Mouse (Mus musculus) liver, adult 2 months (tissue): Measurements from ENCODE around the gene Vasn. TPM values are rescaled to one million over a fixed set of nuclear protein-coding genes. Genes with fewer than 3 reads are reported as not detected.

Experiments used
- DNase-seq: peaks from one replicate; pipeline ENCODE4 v3.0.0-alpha.2; 2011; ENCODE audit warnings: low read depth, low spot score; ENCODE audit errors: extremely low read depth
- H3K27ac ChIP-seq: fragments of 200-500 bp; replicated peaks from 2 replicates; pipeline ENCODE4 v1.5.1; 2012; ENCODE audit warnings: low read depth, mild to moderate bottlenecking, control low read depth, inconsistent platforms, low read length; ENCODE audit not compliant: insufficient read depth
- H3K27me3 ChIP-seq: fragments of 200-500 bp; 2 replicates; pipeline ENCODE4 v1.6.1; 2012; ENCODE audit warnings: mild to moderate bottlenecking, moderate library complexity, low read length, inconsistent platforms; ENCODE audit not compliant: control insufficient read depth, insufficient read depth
- H3K36me3 ChIP-seq: fragments of 200-500 bp; 2 replicates; pipeline ENCODE4 v1.6.1; 2012; ENCODE audit warnings: low read length, inconsistent platforms; ENCODE audit not compliant: control insufficient read depth, insufficient read depth
- H3K4me1 ChIP-seq: fragments of 200-500 bp; 2 replicates; pipeline ENCODE4 v1.6.1; 2011; ENCODE audit warnings: low read length; ENCODE audit not compliant: control insufficient read depth, insufficient read depth
- H3K4me3 ChIP-seq: fragments of 200-500 bp; 2 replicates; pipeline ENCODE4 v1.5.1; 2011; ENCODE audit warnings: low read depth, mild to moderate bottlenecking, control low read depth, low read length, moderate library complexity; ENCODE audit not compliant: insufficient read depth
- H3K79me2 ChIP-seq: fragments of 200-500 bp; 2 replicates; pipeline ENCODE4 v1.6.1; 2012; ENCODE audit warnings: inconsistent platforms, mild to moderate bottlenecking, low read length, moderate library complexity; ENCODE audit not compliant: control insufficient read depth, insufficient read depth
- H3K9ac ChIP-seq: fragments of 200-500 bp; 2 replicates; pipeline ENCODE4 v1.6.1; 2012; ENCODE audit warnings: low read depth, mild to moderate bottlenecking, control low read depth, inconsistent platforms, low read length
- CTCF ChIP-seq: fragments of 200-500 bp; IDR thresholded peaks from 2 replicates; pipeline ENCODE4 v1.5.1; 2011; ENCODE audit warnings: low read depth, low read length, control low read depth
- POLR2A ChIP-seq: fragments of 200-500 bp; IDR thresholded peaks from 2 replicates; pipeline ENCODE4 v1.6.1; 2011; ENCODE audit warnings: low read length, control low read depth; ENCODE audit not compliant: insufficient read depth; ENCODE audit errors: extremely low read depth
- WGBS: fragments of 180-500 bp; shearing (Covaris S2); methylation state at CpG from one replicate; pipeline ENCODE4 v1.1.7; 2018; 5-methylcytosine and 5-hydroxymethylcytosine counted together
- polyA plus RNA-seq: library from polyadenylated mRNA; depleted of rRNA; stranded (reverse); fragments of >200 nt; gene quantifications from 2 replicates; pipeline ENCODE4 v1.2.3, GENCODE M21; 2012
- total RNA-seq: library from RNA; depleted of rRNA; stranded (reverse); fragments of >200 nt; gene quantifications from 2 replicates; pipeline ENCODE4 v1.2.3, GENCODE M21; 2014

Gene Vasn
- total and polyA plus RNA-seq, 2 experiments: 4.0 to 18.0 TPM

DNA sequence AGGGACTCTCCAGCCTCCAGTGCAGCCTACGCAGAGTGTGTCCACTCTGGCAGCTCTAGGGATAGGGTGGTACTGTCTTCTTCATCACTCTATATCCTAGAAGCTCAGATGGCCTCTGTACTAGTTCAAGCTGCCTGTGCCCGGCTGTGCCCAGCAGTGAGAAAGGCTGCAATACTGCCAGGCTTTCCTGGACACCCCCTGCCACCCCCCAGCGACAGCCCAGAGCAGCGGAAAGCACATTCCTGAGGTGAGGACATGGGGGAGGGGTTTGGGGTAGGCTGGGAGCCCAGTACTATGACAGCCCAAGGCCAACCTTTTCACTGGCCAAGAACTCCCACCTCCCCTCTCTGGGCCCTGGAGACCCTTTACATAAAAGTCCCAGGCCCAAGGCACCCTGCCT, 4.0 kb upstream of the Vasn start:
- no peak for TF ChIP-seq POLR2A
- TF ChIP-seq CTCF: no peak
- Histone ChIP-seq H3K79me2 (no peaks in the 10 kb centered on the region), H3K27ac (no peak overlapping the region), H3K36me3 (no peaks in the 10 kb centered on the region), H3K9ac (no peak overlapping the region), H3K27me3 (no peaks in the 10 kb centered on the region), H3K4me1 (no peaks in the 10 kb centered on the region), H3K4me3 (no peak overlapping the region)
- WGBS: 91% methylated on average over 4 of the region's 4 CpGs
- DNase-seq: no peak

DNA sequence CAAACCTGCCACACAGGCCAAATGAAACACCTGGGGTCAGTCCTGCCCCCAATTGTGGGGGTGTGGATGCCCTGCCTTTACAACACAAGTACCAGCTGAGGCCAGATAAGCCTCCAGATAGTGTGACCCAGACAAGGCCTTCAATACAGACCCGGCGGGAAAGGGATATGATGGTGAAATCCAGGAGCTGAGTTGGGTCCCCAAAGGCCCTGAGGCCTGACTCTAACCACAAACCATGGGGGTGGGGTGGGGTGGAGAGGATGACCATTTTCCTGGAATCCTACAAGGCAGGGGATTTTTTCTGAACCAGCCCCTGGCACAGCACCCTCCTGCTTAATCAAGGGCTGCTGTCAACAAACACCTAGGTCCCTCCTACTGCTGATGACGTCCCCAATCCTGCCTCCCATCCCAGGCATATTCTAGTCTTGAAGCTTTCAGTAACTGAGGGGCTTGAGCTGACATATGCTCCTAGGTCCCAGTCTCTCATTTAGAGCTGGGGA, 800 bp upstream of the Vasn start:
- H3K27ac ChIP-seq: no peak overlapping the region
- no peak overlapping the region for H3K9ac ChIP-seq
- peaks cover 9% of the 10 kb centered on the region; the same call in 1 of the 2 replicates for H3K79me2 ChIP-seq
- no peak overlapping the region for H3K4me3 ChIP-seq
- DNase-seq: no peak
- no peaks in the 10 kb centered on the region for H3K36me3 ChIP-seq
- TF ChIP-seq POLR2A (no peak), CTCF (no peak)
- no peaks in the 10 kb centered on the region for H3K27me3 ChIP-seq
- peaks cover 25% of the 10 kb centered on the region for H3K4me1 ChIP-seq
- 77% methylated on average over 3 of the region's 3 CpGs for WGBS

- H3K4me3 ChIP-seq: peak overlapping the region; percentile 92
- H3K4me1 ChIP-seq: peaks cover 30% of the 10 kb centered on the region
- H3K36me3 ChIP-seq: no peaks in the 10 kb centered on the region
- H3K9ac ChIP-seq: peak overlapping the region; percentile 93
- H3K79me2 ChIP-seq: peaks cover 17% of the 10 kb centered on the region; the same call in 1 of the 2 replicates
- TF ChIP-seq CTCF: no peak
- TF ChIP-seq POLR2A: no peak
- 9% methylated on average over 17 of the region's 17 CpGs for WGBS
- no peaks in the 10 kb centered on the region for H3K27me3 ChIP-seq
- H3K27ac ChIP-seq: peak overlapping the region; percentile 83
- peak; percentile 98 for DNase-seq
Measured at GRCm38 (mm10) chr16:4640267-4641005, 695 bp downstream of the Vasn start.

DNA sequence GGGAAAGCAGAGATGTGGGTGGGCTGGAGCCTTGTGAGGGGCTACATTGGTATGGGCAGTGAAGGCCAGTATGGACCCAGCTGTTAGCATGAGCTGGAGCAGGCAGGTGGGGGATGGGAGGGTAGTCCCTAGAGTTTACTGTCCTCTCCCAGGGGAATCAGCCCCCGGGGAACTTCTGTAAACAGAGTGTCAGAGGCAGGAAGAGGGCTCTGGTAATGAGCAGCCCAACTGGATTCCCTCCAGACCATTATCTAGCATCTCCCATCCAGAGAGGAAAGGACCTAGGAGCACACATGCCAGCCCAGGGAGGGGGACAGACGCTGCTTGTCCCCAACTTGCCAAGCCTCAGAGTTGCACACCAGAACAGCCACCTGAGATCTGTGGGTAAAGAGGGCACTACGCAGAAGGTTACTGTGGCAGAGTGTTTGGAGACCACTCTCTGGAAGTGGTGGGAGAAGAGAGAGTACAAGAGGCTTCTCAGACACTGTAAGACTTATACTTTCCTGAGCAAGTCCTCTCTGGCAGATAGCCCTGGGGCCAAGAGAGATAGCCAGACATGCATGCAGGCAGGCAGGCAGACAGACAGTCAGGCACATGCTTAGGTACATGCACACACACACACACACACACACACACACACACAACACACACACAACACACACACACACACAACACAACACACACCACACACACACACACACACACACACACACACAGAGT, 1.5 kb downstream of the Vasn start:
- WGBS: 13% methylated on average over 3 of the region's 3 CpGs
- peak overlapping the region; percentile 13; the same call in 1 of the 2 replicates for H3K4me3 ChIP-seq
- H3K36me3 ChIP-seq: no peaks in the 10 kb centered on the region
- H3K4me1 ChIP-seq: peaks cover 30% of the 10 kb centered on the region
- no peaks in the 10 kb centered on the region for H3K27me3 ChIP-seq
- H3K79me2 ChIP-seq: peaks cover 22% of the 10 kb centered on the region; the same call in 1 of the 2 replicates
- TF ChIP-seq CTCF: no peak
- TF ChIP-seq POLR2A: no peak
- DNase-seq: peak; percentile 52
- H3K27ac ChIP-seq: peak overlapping the region; percentile 57
- peak overlapping the region; percentile 31 for H3K9ac ChIP-seq

DNA sequence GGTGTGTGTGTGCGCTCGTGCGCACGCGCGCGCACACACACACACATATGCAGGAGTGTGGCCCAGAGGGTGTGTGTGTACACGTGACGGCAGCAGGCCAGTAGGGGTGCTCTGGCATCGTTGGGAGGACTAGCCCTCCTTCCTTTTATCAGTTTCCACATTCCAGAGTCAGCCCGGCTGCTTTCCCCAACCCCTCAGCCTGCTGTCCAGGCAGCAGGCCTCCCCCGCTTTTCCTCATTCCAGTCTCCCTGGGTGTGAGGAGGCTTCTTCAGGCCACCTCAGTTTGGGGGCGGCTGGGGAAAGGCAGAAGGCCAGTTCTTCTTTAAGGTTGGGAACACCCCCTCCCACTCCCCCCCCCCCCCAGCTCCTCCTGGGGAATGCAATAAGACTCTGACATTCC, 2.4 kb downstream of the Vasn start:
- no peaks in the 10 kb centered on the region for H3K27me3 ChIP-seq
- H3K79me2 ChIP-seq: peaks cover 27% of the 10 kb centered on the region; the same call in 1 of the 2 replicates
- peak overlapping the region; percentile 57 for H3K27ac ChIP-seq
- H3K9ac ChIP-seq: no peak overlapping the region
- DNase-seq: peak; percentile 42
- no peak for TF ChIP-seq POLR2A
- H3K36me3 ChIP-seq: no peaks in the 10 kb centered on the region
- 66% methylated on average over 13 of the region's 13 CpGs for WGBS
- H3K4me1 ChIP-seq: peaks cover 30% of the 10 kb centered on the region
- peak overlapping the region; percentile 9; the same call in 1 of the 2 replicates for H3K4me3 ChIP-seq
